Mouse (Mus musculus) lung, adult 18-20 months (tissue): ENCODE measurements around the gene Ndc1.
"Not testable (repeated sequence)": the region's sequence is repeated elsewhere in the genome, so short reads cannot be mapped to it uniquely, and the experiment has no call there.

Experiments
- DNase-seq, 2 experiments: peaks; one replicate each; pipeline ENCODE4 v3.0.0; 2022; ENCODE audit warnings: mixed read lengths in 2 of 2

Ndc1 gene

DNA sequence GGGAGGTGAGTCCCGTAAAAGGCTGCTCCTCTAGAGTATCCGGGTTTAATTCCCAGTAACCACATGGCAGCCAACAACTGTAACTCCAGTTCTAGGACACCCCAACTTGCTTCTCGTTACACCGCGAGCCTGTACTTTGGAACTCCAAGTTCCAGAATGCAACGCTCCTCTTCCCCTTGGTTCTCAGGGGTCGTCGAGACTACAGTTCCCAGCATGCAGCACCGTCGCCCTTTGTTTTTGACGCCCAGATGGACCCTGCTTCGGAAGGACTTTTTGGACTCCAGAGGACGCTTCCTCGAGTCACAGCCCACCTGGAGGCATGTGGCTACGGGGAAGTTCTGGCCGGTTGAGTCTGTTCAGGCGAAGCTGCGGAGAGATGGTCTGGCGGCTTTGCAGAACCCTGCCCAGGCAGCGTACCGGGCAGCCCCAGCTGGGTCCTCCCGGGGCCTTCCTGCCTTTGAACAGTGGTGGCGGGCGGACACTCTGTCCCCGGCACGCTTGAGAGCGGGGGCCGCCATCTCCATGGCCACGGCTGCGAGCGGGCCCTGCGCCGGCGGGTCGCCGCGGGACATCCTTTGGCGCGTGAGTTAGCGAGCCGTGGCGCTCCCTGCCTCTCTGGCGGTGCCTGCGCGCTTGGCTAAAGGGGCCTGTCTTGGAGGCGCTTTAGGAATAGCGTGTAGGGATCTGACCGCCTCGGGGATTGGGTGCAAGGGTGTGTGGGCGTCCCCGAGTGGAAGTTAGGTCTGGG is at the start of gene Ndc1:
Gene Ndc1 (plus strand): TSS at position 218 of the 748 bp plus-strand sequence.
- peak; percentile 84 to 88 for DNase-seq

DNA sequence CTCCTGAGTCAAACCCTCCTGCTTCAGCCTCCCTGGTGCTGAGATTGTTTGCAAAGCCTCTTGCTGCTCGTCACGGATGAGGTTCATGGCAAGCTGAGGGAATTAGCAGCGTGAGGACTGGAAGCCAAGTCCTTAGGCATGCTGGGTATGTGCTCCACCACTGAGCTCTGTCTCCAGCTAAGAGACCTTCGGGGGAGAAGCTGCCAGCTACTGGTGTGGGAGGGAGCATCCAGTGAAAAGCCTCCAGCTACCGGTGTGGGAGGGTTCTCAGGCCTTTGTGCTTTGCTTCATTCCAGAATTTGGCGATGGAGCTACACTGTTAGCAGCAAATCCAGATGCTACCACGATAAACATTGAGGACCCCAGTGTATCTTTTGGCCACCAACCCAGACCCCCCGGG is 48.9 kb upstream of the Ndc1 start:
- DNase-seq = no peak

DNA sequence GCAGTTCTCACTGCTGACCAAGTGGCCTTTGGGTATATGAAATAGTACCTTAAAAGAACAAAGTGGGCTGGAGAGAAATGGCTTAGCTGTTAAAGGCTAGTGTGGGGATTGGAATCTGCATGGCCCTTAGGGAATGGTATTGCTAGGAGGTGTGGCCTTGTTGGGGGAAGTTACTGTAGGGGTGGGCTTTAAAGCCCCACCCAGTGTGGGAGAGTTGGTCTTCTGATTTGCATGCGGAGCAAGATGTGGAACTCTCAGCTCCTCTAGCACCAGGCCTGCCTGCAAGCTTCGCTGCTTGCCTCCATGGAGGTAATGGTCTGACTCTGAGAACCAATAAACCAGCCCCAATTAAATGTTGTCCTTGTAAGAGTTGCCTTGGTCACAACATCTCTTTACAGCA is 46.5 kb upstream of the Ndc1 start:
- no peak for DNase-seq

DNA sequence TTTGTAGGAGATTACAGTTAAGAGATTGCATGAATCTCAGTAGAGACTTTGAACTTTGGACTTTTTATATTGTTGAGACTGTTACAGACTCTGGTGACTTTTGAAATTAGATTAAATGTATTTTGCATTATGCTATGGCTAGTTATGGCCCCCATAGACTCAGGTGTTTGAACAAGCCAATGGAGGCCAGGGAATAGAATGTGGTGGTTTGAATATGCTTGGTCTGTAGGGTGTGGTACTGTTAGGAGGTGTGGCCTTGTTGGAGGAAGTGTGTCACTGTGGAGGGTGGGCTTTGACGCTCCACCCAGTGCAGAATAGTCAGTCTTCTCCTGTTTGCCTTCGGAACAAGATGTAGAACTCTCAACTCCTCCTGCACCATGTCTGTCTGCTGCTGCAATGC is 44.5 kb upstream of the Ndc1 start:
- DNase-seq = no peak

DNA sequence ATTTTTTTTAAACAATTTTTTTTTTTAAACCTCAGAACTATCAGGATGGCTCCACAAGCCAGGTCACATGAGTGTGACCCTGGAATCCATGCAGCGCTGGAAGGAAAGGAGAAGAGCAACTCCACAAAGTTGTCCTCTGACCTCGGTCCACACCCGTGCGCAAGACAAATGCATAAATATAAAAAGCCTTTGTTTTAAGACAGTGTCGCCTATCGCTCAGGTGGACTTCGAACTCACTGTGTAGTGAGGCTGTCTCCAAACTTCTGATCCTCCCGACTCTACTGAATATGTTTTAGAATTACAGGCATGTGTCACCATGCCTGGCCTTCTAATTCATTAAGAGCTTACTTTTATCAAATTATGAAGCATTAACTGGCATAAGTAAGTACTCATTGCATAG is 39.1 kb upstream of the Ndc1 start:
- DNase-seq = no peak

DNA sequence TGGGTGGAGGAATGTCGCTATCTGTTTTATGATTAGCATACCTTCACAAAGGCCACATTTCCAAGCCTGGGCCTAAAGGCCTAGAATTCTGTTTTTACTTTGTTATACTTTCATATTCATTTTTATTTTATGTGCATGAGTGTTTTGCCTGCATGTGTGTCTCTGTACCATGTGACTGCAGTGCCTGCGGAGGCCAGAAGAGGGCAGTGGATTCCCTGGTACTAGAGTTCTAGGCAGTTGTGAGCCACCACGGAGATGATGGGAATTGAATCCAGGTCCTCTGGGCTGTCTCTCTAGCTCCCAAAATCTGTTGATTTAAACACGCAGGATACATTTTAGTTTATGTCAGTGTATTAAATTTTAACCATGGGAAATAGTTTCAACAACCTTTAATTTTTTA is 34.1 kb upstream of the Ndc1 start:
- no peak for DNase-seq

- no peak for DNase-seq
Observed at GRCm38 (mm10) chr4:107336356-107336755, 31.2 kb upstream of the Ndc1 start.

DNA sequence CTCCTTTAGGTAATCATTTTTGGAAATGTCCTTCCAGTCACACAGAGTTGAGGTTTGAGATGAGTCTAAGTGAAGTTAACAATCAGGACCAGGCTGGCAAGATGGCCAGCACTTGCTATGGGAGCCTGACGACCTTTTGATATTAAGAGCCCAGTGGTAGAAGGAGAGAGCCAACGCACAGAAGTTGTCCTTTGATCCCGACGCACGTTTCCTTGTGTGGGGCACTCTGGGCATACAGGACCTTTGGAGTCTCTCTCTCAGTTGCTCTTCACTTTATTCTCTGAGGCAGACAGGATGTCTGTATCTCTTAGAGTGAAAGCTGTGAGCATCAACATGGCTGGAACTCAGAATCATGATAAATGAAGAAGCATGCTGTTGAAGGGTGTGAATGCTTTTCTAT is 30.1 kb upstream of the Ndc1 start:
- no peak for DNase-seq

- no peak for DNase-seq
Observed at GRCm38 (mm10) chr4:107341354-107341753, 26.2 kb upstream of the Ndc1 start.

DNA sequence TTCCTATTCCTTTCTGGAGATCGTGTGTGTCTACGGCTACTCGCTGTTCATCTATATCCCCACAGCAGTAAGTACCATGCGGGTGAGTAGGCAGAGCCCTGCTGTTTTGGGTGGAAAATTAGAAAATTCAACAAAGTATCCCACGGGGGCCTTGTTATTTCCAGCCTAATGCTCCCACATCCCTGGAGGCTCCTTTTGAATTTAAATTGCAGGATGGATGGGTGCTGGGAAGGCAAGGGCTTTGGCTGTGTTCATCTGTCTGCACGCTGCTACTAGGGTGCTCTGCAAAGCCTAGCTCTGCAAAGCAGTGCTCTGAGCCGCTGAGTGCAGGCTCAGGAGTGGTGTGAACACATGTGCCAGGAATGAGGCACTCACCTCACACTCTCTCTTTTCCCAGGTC is 23.0 kb upstream of the Ndc1 start:
- no peak for DNase-seq

DNA sequence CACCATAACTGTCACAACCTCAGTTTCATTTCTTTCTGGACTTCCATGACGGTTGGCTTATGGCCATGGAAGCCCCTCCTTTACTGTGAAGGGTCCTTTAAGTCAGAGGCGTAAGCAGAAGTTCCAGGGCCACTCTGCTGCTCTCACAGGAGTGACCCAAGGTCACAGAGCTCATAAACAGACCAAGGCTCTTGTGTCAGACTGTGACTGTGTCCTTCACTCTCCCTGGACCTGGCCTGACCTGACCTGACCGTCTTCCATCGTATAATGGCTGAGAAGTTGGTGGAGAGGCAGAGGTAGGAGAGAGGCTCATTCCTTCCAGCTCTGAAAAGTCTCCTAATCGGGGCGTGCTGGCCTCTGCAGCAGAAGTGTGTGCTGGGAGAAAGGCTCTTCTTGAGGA is 20.4 kb upstream of the Ndc1 start:
- no peak for DNase-seq

DNA sequence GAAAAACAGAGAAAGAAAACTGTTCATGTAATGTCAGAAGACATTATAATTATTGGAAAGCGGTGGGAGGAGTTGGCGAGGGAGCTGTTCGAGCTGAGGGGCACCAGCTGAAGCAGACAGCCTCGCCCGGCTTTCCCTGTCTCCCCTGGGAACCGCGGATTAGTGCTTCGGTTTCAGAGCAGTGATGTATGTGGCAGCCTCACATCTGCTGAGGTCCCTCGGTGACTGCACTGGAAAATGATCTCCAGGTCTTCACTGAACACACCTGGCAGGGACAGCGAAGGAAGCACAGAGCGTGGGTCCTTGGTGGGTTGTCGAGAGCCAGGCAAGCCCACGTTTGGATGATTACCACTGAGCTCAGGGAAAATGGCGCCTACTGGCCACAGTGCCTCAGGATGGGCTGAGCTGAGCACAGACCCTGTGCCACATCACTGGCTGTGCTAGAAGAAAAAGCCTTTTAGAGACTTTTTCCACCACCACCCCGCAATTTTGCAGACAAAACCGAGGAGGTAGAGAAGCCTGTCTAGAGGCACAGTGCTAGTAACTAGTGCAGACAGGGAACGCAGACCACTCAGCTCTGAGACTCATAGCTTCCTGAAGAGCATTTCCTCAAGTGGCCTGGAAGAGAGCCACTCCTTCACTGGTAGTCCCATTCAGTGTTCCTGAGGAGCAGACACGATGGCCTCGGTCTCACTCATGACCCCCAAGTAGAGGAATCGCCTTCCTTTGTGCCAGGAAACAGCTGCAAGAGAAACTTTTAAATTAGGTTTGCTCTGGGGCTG is 18.9 kb upstream of the Ndc1 start:
- peak; percentile 14 to 29 for DNase-seq

GRCm38 (mm10) chr4:107349311-107350008 is 18.1 kb upstream of the Ndc1 start:
- peak; percentile 18 to 37 for DNase-seq

GRCm38 (mm10) chr4:107351368-107351767 is 16.2 kb upstream of the Ndc1 start:
- DNase-seq = no peak

DNA sequence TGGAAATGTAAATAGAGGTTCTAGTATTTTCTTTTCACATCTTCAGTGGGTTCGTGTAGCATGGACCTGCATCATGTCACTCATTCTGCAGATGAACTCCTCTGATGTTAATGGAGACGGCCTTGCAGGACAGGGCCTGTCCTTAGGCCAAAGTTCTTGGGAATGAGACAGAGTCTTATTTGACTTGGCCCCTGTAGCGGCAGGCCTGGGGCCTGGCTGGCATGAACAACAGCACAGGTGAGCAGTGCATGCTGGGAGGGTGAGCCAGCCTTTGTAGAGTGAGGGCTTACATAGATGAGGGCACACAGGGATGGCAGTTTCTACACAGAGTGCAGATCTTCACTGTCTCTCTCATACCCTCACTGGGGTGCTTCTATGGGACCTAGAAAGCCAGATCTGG is 14.0 kb upstream of the Ndc1 start:
- DNase-seq = no peak

DNA sequence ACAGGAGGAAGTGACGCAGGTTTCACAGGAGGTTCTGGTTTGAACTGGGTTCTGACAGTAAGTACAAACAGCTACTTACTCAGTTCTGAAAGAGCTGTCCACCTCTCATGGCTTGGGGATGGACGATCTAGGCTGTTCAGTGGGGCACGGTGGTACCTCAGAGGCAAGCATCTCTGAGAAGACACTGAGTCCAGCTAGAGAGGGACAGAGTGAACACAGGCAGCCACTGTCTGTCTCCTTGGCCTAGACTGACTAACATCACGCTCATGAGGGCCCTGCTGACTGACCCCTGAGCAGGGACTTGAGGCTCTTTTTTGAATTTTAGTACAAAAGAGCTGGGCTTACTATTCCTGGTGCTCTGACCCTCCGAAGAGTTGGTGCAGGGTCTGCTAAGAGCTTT is 13.5 kb upstream of the Ndc1 start:
- DNase-seq = no peak

DNA sequence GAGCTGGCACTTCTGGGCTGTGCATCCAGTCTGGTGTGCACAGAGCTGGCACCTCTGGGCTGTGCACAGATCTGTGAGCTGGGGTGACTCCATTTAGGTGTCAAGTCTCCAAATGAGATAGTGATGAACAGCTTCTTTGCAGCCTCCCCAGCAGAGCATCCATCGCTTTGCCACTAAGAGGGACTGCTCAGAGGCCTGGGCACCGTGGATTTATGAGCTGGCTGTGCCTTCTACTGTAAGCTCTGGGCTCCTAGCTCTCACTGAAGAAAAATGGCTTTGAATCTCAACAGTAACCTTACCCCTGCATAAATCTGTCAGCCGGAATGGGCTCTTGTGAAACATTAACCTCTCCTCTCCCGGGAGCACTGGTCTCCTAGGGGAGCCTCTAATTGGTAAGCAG is 13.0 kb upstream of the Ndc1 start:
- DNase-seq = no peak

DNA sequence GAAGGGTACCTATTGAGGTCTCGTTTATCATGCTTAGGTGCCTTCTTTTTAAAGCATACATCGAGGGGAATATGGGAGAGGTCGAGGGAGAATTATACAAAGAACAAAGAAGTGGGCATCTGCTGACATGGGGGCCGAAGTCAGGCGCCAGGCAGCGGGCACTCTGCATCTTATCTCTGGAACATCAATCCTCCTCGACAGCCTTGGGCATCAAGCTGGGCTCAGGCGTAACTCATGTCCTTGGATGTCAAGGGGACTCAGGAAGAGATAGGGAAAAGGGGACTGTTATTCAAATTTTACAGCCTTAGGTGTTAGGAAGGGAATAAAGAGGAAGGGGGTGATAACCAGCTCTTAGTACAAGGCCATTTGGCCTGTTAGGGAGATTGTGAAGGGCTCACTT is 10.4 kb upstream of the Ndc1 start:
- DNase-seq = not testable (repeated sequence)

- DNase-seq = no peak
Observed at GRCm38 (mm10) chr4:107358460-107358859, 9.1 kb upstream of the Ndc1 start.

DNA sequence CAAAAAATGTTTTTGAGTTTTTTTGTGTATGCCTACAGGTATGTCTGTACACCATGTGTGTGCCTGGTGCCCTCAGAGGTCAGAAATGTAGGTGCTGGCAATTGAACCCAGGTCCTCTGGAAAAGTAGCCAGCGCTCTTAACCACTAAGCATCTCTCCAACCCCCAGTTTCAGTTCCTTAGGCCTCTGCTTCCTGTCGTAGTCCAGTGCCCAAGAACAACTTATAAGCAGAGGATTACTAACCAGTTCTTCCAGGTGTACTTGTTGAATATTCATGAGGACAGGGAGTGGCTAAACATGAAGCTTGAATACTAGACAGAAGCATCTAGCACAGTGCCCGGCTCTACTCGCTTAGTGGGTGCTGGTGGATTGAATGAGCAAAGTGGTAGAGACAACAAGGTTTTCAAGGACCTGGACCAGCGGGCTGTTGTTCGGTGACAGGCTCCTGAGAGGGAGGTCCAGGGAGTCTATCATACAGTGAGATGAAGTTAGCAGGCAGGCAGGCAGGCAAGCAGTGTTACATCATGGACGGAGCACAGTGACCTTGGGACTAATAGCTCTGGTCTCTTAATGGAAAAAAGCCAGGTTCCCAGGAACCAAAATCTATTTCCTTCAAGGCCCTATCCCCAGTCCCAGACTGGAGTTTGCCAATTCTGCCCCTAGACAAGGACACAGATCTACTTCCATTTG is 7.0 kb upstream of the Ndc1 start:
- DNase-seq = no peak

- no peak for DNase-seq
Observed at GRCm38 (mm10) chr4:107362755-107363154, 4.8 kb upstream of the Ndc1 start.

- no peak for DNase-seq
Observed at GRCm38 (mm10) chr4:107363573-107363972, 4.0 kb upstream of the Ndc1 start.

DNA sequence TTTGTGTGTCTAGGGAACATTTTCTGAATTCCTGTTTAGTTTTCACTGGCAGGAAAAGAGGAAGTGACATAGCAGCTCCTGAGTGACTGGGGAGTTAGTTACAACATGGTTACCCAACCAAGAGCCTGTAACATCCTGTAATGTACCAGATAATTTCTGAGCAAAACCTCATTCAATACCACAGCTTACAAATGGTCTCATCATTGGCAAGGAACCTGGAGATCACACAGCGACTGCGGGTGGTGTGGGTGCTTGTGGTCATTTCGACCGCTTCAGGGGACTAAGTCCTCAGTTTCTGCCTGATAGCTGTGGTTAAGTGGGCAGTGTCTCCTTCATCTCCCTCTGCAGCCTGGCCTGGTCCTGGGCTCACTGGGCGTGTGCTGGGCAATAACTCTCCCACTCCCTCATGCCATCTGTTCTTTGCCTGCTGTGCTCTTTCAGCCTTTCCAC is 3.4 kb upstream of the Ndc1 start:
- DNase-seq = peak; percentile 11 to 14
